Mouse (Mus musculus) heart, embryonic 12.5 days (tissue): ENCODE measurements around the gene Fam13a. TPM values are rescaled to one million over a fixed set of nuclear protein-coding genes. Genes with fewer than 3 reads are reported as not detected.

Experiments
- ATAC-seq: fragments of 200-750 bp; cut with Nextera tagmentation; 2 replicates; pipeline ENCODE4 v1.8.0; 2017; ENCODE audit warnings: moderate TSS enrichment, moderate library complexity; ENCODE audit not compliant: insufficient number of reproducible peaks, low FRiP score
- H3K27ac ChIP-seq: fragments of 300-500 bp; sonication (generic); 2 replicates; pipeline ENCODE4 v1.5.1; 2016; ENCODE audit warnings: mild to moderate bottlenecking, moderate library complexity; ENCODE audit not compliant: poor library complexity, severe bottlenecking
- H3K27me3 ChIP-seq: fragments of 300-500 bp; sonication (generic); replicated peaks from 2 replicates; pipeline ENCODE4 v1.6.1; 2016; ENCODE audit warnings: mild to moderate bottlenecking, moderate library complexity
- H3K36me3 ChIP-seq: fragments of 300-500 bp; sonication (generic); 2 replicates; pipeline ENCODE4 v1.6.1; 2016; ENCODE audit warnings: mild to moderate bottlenecking, moderate library complexity
- H3K4me1 ChIP-seq: fragments of 300-500 bp; sonication (generic); replicated peaks from 2 replicates; pipeline ENCODE4 v1.6.1; 2016; ENCODE audit warnings: mild to moderate bottlenecking
- H3K4me2 ChIP-seq: fragments of 300-500 bp; sonication (generic); 2 replicates; pipeline ENCODE4 v1.6.1; 2016; ENCODE audit warnings: mild to moderate bottlenecking, moderate library complexity
- H3K4me3 ChIP-seq: fragments of 300-500 bp; sonication (generic); 2 replicates; pipeline ENCODE4 v1.5.1; 2016; ENCODE audit warnings: mild to moderate bottlenecking
- H3K9ac ChIP-seq: fragments of 300-500 bp; sonication (generic); 2 replicates; pipeline ENCODE4 v1.6.1; 2016; ENCODE audit warnings: mild to moderate bottlenecking, moderate library complexity
- H3K9me3 ChIP-seq: fragments of 300-500 bp; sonication (generic); replicated peaks from 2 replicates; pipeline ENCODE4 v1.6.1; 2016; ENCODE audit warnings: mild to moderate bottlenecking, moderate library complexity
- WGBS: fragments of 180-500 bp; shearing (Covaris S2); methylation state at CpG from one replicate; pipeline ENCODE4 v1.1.7; 2016; 5-methylcytosine and 5-hydroxymethylcytosine counted together
- polyA plus RNA-seq: library from polyadenylated mRNA; unstranded; fragments of >200 nt; fragmentation: Nextera tagmentation; extraction: Ambion mirVana; gene quantifications from 2 replicates; pipeline ENCODE4 v1.2.1, GENCODE M21; 2016

Gene Fam13a
- polyA plus RNA-seq, 1 experiment from 2014 or later: 6.2 TPM

DNA sequence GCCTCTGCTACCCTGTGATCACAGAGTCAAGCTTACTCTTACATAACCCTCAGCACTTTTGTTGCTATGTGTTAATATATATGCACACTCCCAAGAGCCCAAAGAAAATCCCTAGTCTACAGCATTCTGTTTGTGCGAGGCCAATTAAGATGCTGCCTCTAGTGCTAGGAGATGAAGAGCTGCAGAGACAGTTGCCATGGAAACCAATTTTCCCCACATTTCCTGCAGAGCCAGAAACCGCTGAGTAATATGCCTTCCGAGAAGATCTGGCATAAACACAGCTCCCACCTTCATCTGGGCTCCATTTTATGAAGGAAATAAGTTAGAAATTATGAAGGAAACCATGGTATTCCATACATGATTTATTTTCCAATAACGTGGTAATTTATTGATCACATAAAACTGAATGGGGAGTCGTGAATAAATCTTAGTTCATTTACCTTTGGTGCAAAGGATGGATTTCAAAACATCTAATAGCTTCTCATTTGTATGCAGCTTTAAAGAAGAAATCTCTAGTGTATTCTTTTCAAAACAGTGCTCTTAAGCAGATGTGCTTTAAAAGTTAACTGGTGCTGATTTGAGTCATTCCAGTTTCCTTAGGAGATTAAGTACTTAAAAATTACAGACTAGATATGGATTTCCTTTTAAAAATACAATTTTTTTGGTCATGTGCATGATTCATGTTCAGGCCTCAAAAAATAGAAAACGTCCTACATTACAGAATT, 91.0 kb downstream of the Fam13a start:
- Histone ChIP-seq H3K36me3 (peaks cover 4% of the 10 kb centered on the region; the same call in 1 of the 2 replicates), H3K9ac (no peak overlapping the region), H3K4me3 (no peak overlapping the region), H3K9me3 (no peaks in the 10 kb centered on the region), H3K4me2 (no peak overlapping the region), H3K27me3 (no peaks in the 10 kb centered on the region), H3K27ac (no peak overlapping the region), H3K4me1 (0 out of 2 replicates have a peak, but pooled peaks cover under 1% of the 10 kb centered on the region)
- ATAC-seq: no peak
- 69% methylated on average over 6 of the region's 6 CpGs for WGBS

DNA sequence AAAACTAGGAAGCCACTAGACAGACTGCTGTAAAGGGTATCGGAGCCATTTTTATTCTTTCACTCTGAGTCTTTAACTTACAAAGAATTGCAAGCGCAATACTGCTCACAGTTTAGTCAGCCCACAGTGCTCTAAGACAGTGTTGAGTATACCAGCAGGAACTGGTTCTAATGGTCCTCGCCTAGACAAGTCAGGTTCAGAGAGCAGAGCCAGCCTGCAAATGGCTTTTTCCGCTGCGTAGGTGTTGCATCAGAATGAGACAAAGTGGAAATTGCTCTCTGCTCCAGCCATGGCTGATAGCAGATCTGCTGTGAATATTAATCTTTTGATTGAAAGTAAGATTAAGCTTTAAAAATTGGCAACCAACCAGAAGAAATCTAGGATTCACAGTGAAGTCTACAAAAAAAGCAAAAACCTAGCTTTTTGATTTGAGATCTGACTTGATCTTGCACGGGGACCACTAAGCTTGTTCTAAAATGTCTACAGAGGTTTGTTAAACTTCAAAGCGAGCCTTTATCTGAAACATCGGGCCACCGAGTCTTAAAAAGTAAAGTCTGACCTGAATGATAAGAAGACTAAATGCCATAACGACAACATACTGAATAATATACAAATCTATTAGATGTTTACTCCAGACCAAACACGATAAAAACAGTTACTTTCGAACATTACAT, 91.7 kb downstream of the Fam13a start:
- H3K9ac ChIP-seq: no peak overlapping the region
- H3K27me3 ChIP-seq: no peaks in the 10 kb centered on the region
- no peak overlapping the region for H3K4me3 ChIP-seq
- H3K4me2 ChIP-seq: no peak overlapping the region
- ATAC-seq: no peak
- peaks cover 8% of the 10 kb centered on the region for H3K4me1 ChIP-seq
- WGBS: 83% methylated on average over 12 of the region's 12 CpGs
- peaks cover 4% of the 10 kb centered on the region; the same call in 1 of the 2 replicates for H3K36me3 ChIP-seq
- no peak overlapping the region for H3K27ac ChIP-seq
- no peaks in the 10 kb centered on the region for H3K9me3 ChIP-seq

GRCm38 (mm10) chr6:58931149-58931548, 93.2 kb downstream of the Fam13a start:
- Histone ChIP-seq H3K27ac (no peak overlapping the region), H3K4me3 (no peak overlapping the region), H3K4me2 (no peak overlapping the region), H3K27me3 (no peaks in the 10 kb centered on the region), H3K9me3 (no peaks in the 10 kb centered on the region), H3K4me1 (peaks cover 14% of the 10 kb centered on the region), H3K9ac (no peak overlapping the region), H3K36me3 (peaks cover 4% of the 10 kb centered on the region; the same call in 1 of the 2 replicates)
- 77% methylated on average over 4 of the region's 4 CpGs for WGBS
- no peak for ATAC-seq

DNA sequence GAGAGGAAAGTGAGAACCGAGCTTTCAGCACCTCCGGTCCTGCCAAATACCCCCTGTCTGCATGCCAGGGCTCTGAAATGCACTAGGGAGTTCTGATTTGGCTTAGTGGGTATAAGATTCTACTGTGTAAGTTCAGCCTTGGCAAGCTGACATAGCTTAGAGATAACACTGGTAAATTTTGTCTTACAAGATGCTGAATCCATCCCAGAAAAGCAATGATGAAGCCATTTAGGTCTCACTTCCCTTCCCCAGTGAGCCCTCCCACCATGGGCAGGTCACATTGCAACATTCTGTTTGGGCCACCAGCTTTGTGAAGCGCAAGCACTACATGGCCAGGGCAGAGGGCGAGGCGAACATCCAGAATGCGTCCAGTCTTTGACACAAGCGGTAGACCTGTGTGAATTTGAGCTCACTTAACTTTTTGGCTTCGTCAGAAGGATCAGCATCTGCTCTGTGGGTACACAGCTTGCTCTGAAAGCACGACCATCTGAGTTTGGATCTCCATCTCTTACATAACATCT, 94.4 kb downstream of the Fam13a start:
- no peak overlapping the region for H3K9ac ChIP-seq
- H3K4me2 ChIP-seq: no peak overlapping the region
- peaks cover 4% of the 10 kb centered on the region; the same call in 1 of the 2 replicates for H3K36me3 ChIP-seq
- no peak for ATAC-seq
- H3K9me3 ChIP-seq: no peaks in the 10 kb centered on the region
- H3K4me1 ChIP-seq: peaks cover 14% of the 10 kb centered on the region
- no peaks in the 10 kb centered on the region for H3K27me3 ChIP-seq
- WGBS: 77% methylated on average over 9 of the region's 9 CpGs
- no peak overlapping the region for H3K4me3 ChIP-seq
- no peak overlapping the region for H3K27ac ChIP-seq

DNA sequence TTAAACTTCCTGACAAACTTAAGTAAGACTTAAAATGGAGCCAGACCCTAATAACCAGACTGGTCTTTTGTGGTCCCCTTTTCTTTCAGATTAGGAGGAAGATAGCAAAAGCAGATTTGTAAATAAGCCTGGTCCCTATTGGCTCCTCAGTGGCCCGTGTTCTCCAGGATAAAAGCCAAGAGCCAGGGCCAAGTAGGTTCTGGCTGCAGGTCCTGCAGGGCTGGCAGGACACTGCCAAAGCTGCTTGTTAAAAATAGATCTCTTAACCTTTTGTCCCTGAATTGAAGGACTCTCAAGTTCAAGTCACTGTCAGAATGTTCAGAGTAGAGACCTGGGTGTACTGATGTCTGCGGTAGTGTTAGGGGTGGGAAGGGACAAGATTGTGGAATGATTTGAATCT, 96.5 kb downstream of the Fam13a start:
- WGBS: 43% methylated on average over 2 of the region's 2 CpGs
- no peak overlapping the region for H3K27ac ChIP-seq
- H3K27me3 ChIP-seq: no peaks in the 10 kb centered on the region
- no peak for ATAC-seq
- H3K4me2 ChIP-seq: no peak overlapping the region
- no peaks in the 10 kb centered on the region for H3K36me3 ChIP-seq
- no peak overlapping the region for H3K4me3 ChIP-seq
- no peaks in the 10 kb centered on the region for H3K9me3 ChIP-seq
- no peak overlapping the region for H3K9ac ChIP-seq
- peaks cover 14% of the 10 kb centered on the region for H3K4me1 ChIP-seq

DNA sequence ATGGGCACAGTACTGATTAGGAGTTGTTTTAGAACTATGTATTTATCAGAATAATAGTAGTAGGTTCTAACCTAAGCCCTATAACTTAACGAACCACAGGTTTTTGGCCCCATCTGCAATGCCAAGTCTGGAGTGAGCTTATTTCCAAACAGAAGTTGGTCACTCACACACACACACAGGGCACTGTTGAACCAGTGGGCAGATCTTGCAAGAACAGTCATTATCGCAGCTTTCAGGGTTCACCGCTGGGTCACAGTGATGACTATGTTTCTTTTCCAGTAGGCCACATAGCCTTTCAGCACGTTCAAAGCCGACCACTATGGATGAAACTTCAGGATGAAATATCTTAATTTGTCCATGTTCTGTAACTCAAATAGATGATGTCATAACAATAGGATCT, 101.8 kb downstream of the Fam13a start:
- H3K9me3 ChIP-seq: no peaks in the 10 kb centered on the region
- peaks cover 10% of the 10 kb centered on the region; the same call in 1 of the 2 replicates for H3K4me1 ChIP-seq
- H3K27me3 ChIP-seq: no peaks in the 10 kb centered on the region
- H3K4me3 ChIP-seq: no peak overlapping the region
- H3K9ac ChIP-seq: no peak overlapping the region
- 72% methylated on average over 5 of the region's 5 CpGs for WGBS
- ATAC-seq: no peak
- H3K27ac ChIP-seq: no peak overlapping the region
- peaks cover 16% of the 10 kb centered on the region for H3K36me3 ChIP-seq
- no peak overlapping the region for H3K4me2 ChIP-seq

- no peak for ATAC-seq
- Histone ChIP-seq H3K4me2 (no peak overlapping the region), H3K9me3 (no peaks in the 10 kb centered on the region), H3K9ac (no peak overlapping the region), H3K4me1 (peaks cover 5% of the 10 kb centered on the region; the same call in 1 of the 2 replicates), H3K27ac (no peak overlapping the region), H3K27me3 (no peaks in the 10 kb centered on the region), H3K4me3 (no peak overlapping the region), H3K36me3 (peaks cover 22% of the 10 kb centered on the region)
- WGBS: 51% methylated on average over 3 of the region's 3 CpGs
These were observed 102.7 kb downstream of the Fam13a start for GRCm38 (mm10) chr6:58921623-58922022.

DNA sequence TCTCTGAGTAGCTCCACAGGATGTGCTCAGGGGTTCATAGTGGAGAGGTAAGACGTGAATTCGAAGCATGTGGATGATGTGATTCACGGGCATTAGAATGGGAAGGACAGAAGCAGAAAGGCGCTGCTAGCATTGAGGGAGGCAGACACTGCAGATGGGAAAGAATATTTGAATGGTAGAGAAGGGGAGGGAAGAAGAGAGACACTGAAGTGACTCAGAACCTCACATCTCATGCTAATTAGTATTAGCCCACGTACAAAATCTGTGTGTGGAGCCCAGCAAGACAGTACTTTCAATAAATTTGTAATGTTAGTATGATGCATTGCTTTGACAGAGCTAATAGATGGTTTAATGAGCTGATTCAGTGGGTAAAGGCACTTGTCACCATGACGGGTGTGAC, 103.6 kb downstream of the Fam13a start:
- H3K4me2 ChIP-seq: no peak overlapping the region
- peaks cover 28% of the 10 kb centered on the region for H3K36me3 ChIP-seq
- no peaks in the 10 kb centered on the region for H3K27me3 ChIP-seq
- peaks cover 5% of the 10 kb centered on the region; the same call in 1 of the 2 replicates for H3K4me1 ChIP-seq
- no peak overlapping the region for H3K9ac ChIP-seq
- no peak for ATAC-seq
- H3K9me3 ChIP-seq: no peaks in the 10 kb centered on the region
- H3K4me3 ChIP-seq: no peak overlapping the region
- 77% methylated on average over 6 of the region's 6 CpGs for WGBS
- no peak overlapping the region for H3K27ac ChIP-seq

DNA sequence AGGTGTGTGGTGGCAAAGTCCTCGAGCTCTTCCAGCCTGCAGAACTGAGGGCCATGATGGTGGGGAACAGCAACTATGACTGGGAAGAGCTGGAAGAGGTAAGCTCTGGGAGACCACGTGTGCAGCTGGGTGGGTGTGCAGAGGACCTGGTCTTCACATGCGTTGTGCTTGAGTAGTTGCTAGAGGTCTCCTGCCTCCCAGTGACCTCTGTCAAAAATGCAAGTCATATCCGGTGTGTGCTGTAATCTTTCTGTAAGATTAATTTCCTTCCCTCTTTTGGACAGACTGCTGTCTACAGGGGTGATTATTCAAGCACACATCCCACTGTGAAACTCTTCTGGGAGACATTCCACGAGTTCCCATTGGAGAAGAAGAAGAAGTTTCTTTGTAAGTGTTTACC, 107.9 kb downstream of the Fam13a start:
- no peaks in the 10 kb centered on the region for H3K27me3 ChIP-seq
- H3K4me3 ChIP-seq: no peak overlapping the region
- no peak for ATAC-seq
- no peak overlapping the region for H3K27ac ChIP-seq
- H3K4me1 ChIP-seq: no peaks in the 10 kb centered on the region
- no peaks in the 10 kb centered on the region for H3K9me3 ChIP-seq
- no peak overlapping the region for H3K9ac ChIP-seq
- no peak overlapping the region for H3K4me2 ChIP-seq
- H3K36me3 ChIP-seq: peaks cover 30% of the 10 kb centered on the region
- WGBS: 77% methylated on average over 5 of the region's 5 CpGs

DNA sequence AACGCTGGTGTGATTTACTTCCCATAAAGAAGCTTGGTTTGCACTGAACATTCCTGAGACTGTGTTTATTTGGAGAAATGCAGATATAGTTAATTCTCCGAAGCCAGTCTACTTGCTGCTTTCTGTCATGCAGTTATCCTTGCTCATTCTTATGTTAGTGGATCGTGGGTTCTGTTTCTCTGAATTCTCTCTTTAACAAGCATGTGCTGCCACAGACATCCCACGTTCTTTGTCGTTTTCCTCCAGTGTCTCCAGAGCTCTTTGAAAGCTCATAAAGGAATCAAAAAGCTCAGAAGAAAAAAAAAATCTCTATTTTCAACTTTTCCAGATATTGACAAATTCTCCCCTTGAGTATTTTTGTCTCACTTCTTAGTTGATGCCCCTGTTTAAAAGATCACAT, 110.4 kb downstream of the Fam13a start:
- Histone ChIP-seq H3K27me3 (no peaks in the 10 kb centered on the region), H3K36me3 (peaks cover 30% of the 10 kb centered on the region), H3K4me2 (no peak overlapping the region), H3K9ac (no peak overlapping the region), H3K27ac (no peak overlapping the region), H3K9me3 (no peaks in the 10 kb centered on the region), H3K4me3 (no peak overlapping the region), H3K4me1 (no peaks in the 10 kb centered on the region)
- WGBS: 80% methylated on average over 5 of the region's 5 CpGs
- no peak for ATAC-seq

DNA sequence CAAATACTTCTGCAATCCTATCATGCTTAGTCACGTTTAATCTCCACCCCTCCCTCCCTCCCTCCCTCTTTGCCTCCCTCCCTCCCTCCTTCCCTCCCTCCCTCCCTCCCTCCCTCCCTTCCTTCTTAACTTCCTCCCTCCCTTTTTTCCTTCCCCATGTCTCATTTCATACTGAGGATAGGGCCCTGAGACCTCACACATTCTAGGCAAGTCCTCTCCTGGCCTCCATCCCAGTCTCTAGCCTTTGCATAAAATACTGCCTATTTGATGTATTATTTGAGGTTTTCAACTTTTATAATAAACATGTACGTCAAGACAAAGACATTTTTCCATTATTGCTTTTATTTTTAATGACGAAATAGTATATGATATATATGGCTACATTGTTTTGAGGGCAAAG, 110.8 kb downstream of the Fam13a start:
- no peak overlapping the region for H3K27ac ChIP-seq
- H3K4me1 ChIP-seq: no peaks in the 10 kb centered on the region
- H3K9ac ChIP-seq: no peak overlapping the region
- H3K9me3 ChIP-seq: no peaks in the 10 kb centered on the region
- H3K36me3 ChIP-seq: peaks cover 28% of the 10 kb centered on the region
- H3K27me3 ChIP-seq: no peaks in the 10 kb centered on the region
- 75% methylated on average over 3 of the region's 3 CpGs for WGBS
- no peak for ATAC-seq
- H3K4me2 ChIP-seq: no peak overlapping the region
- no peak overlapping the region for H3K4me3 ChIP-seq
